Mouse (Mus musculus) erythroblast, embryonic 14.5 days (primary cell): Measurements from ENCODE around the gene Mchr1. TPM values are rescaled to one million over a fixed set of nuclear protein-coding genes. Genes with fewer than 3 reads are reported as not detected.
"Not testable (repeated sequence)": the region's sequence is repeated elsewhere in the genome, so short reads cannot be mapped to it uniquely, and the experiment has no call there.

Experiments
- H3K27me3 ChIP-seq: 2 replicates; pipeline ENCODE4 v1.6.1; 2012; ENCODE audit warnings: inconsistent platforms; ENCODE audit not compliant: control insufficient read depth
- H3K36me3 ChIP-seq: 2 replicates; pipeline ENCODE4 v1.6.1; 2012; ENCODE audit warnings: mild to moderate bottlenecking, inconsistent platforms; ENCODE audit not compliant: control insufficient read depth
- H3K4me1 ChIP-seq: 2 replicates; pipeline ENCODE4 v1.6.1; 2012; ENCODE audit warnings: inconsistent platforms; ENCODE audit not compliant: control insufficient read depth
- H3K4me3 ChIP-seq: replicated peaks from 2 replicates; pipeline ENCODE3; 2012; ENCODE audit warnings: moderate library complexity, mild to moderate bottlenecking, inconsistent platforms
- H3K9me3 ChIP-seq: 2 replicates; pipeline ENCODE4 v1.6.1; 2012; ENCODE audit warnings: low read length, inconsistent platforms, mixed read lengths; ENCODE audit not compliant: control insufficient read depth
- GATA1 ChIP-seq: IDR thresholded peaks from 2 replicates; pipeline ENCODE4 v1.6.1; 2012; ENCODE audit warnings: low read length, inconsistent platforms, mixed read lengths
- TAL1 ChIP-seq: IDR thresholded peaks from 3 replicates; pipeline ENCODE4 v1.6.1; 2012; ENCODE audit warnings: low read length, inconsistent platforms, mixed read lengths
- polyA plus RNA-seq: library from polyadenylated mRNA; stranded (reverse); fragments of >175 nt; gene quantifications from 2 replicates; pipeline ENCODE4 v1.2.3, GENCODE M21; 2012

Gene Mchr1
- polyA plus RNA-seq, 1 experiment, result not detected

GRCm38 (mm10) chr15:81197197-81197596, 38.1 kb upstream of the Mchr1 start:
- TF ChIP-seq GATA1 (no peak), TAL1 (no peak)
- no peaks in the 10 kb centered on the region for H3K27me3 ChIP-seq
- H3K4me1 ChIP-seq, result peaks cover 7% of the 10 kb centered on the region
- no peaks in the 10 kb centered on the region for H3K36me3 ChIP-seq
- H3K4me3 ChIP-seq, result no peak overlapping the region
- H3K9me3 ChIP-seq, result 0 out of 2 replicates have a peak, but pooled peaks cover 3% of the 10 kb centered on the region

GRCm38 (mm10) chr15:81198447-81198846, 36.9 kb upstream of the Mchr1 start:
- TF ChIP-seq TAL1, result no peak
- TF ChIP-seq GATA1, result no peak
- H3K4me1 ChIP-seq, result peaks cover 7% of the 10 kb centered on the region
- H3K27me3 ChIP-seq, result no peaks in the 10 kb centered on the region
- H3K4me3 ChIP-seq, result no peak overlapping the region
- 0 out of 2 replicates have a peak, but pooled peaks cover 3% of the 10 kb centered on the region for H3K9me3 ChIP-seq
- no peaks in the 10 kb centered on the region for H3K36me3 ChIP-seq

GRCm38 (mm10) chr15:81199372-81199959, 35.8 kb upstream of the Mchr1 start:
- H3K9me3 ChIP-seq, result peaks cover 5% of the 10 kb centered on the region; the same call in 1 of the 2 replicates
- no peak overlapping the region for H3K4me3 ChIP-seq

GRCm38 (mm10) chr15:81202462-81202861, 32.8 kb upstream of the Mchr1 start:
- TF ChIP-seq TAL1 (no peak), GATA1 (no peak)
- H3K36me3 ChIP-seq, result no peaks in the 10 kb centered on the region

More at GRCm38 (mm10) chr15:81199372-81199959, 35.8 kb upstream of the Mchr1 start:
- H3K27me3 ChIP-seq, result no peaks in the 10 kb centered on the region
- peaks cover 7% of the 10 kb centered on the region for H3K4me1 ChIP-seq
- TF ChIP-seq GATA1, result no peak
- TF ChIP-seq TAL1, result no peak
- no peaks in the 10 kb centered on the region for H3K36me3 ChIP-seq

GRCm38 (mm10) chr15:81210496-81210895, 24.8 kb upstream of the Mchr1 start:
- TF ChIP-seq GATA1 (no peak), TAL1 (no peak)
- H3K27me3 ChIP-seq, result no peaks in the 10 kb centered on the region
- no peak overlapping the region for H3K4me3 ChIP-seq

More at GRCm38 (mm10) chr15:81202462-81202861, 32.8 kb upstream of the Mchr1 start:
- H3K4me3 ChIP-seq, result no peak overlapping the region
- peaks cover 10% of the 10 kb centered on the region; the same call in 1 of the 2 replicates for H3K9me3 ChIP-seq
- no peaks in the 10 kb centered on the region for H3K27me3 ChIP-seq
- H3K4me1 ChIP-seq, result peaks cover 3% of the 10 kb centered on the region

GRCm38 (mm10) chr15:81212976-81213375, 22.3 kb upstream of the Mchr1 start:
- no peaks in the 10 kb centered on the region for H3K27me3 ChIP-seq
- H3K36me3 ChIP-seq, result no peaks in the 10 kb centered on the region
- no peak for TF ChIP-seq TAL1
- TF ChIP-seq GATA1, result no peak
- no peaks in the 10 kb centered on the region for H3K4me1 ChIP-seq
- no peak overlapping the region for H3K4me3 ChIP-seq
- no peaks in the 10 kb centered on the region for H3K9me3 ChIP-seq

More at GRCm38 (mm10) chr15:81210496-81210895, 24.8 kb upstream of the Mchr1 start:
- Histone ChIP-seq H3K36me3 (no peaks in the 10 kb centered on the region), H3K9me3 (no peaks in the 10 kb centered on the region), H3K4me1 (no peaks in the 10 kb centered on the region)

GRCm38 (mm10) chr15:81216906-81217653, 18.2 kb upstream of the Mchr1 start:
- Histone ChIP-seq H3K4me1 (no peaks in the 10 kb centered on the region), H3K9me3 (no peaks in the 10 kb centered on the region), H3K36me3 (no peaks in the 10 kb centered on the region), H3K27me3 (no peaks in the 10 kb centered on the region), H3K4me3 (no peak overlapping the region)
- TF ChIP-seq GATA1 (no peak), TAL1 (no peak)

GRCm38 (mm10) chr15:81219054-81219453, 16.2 kb upstream of the Mchr1 start:
- no peaks in the 10 kb centered on the region for H3K4me1 ChIP-seq
- H3K9me3 ChIP-seq, result no peaks in the 10 kb centered on the region
- no peak overlapping the region for H3K4me3 ChIP-seq
- H3K36me3 ChIP-seq, result no peaks in the 10 kb centered on the region
- TF ChIP-seq GATA1 (no peak), TAL1 (no peak)
- no peaks in the 10 kb centered on the region for H3K27me3 ChIP-seq

- not testable (repeated sequence) for H3K9me3 ChIP-seq, H3K36me3 ChIP-seq, H3K27me3 ChIP-seq, H3K4me1 ChIP-seq, H3K4me3 ChIP-seq
Observed at GRCm38 (mm10) chr15:81220051-81220450, 15.2 kb upstream of the Mchr1 start.
